Mouse (Mus musculus) hindbrain, embryonic 10.5 days (tissue): ENCODE results near the gene Sdc1. TPM values are rescaled to one million over a fixed set of nuclear protein-coding genes. Genes with fewer than 3 reads are reported as not detected.

Source experiments
- DNase-seq: peaks from one replicate; pipeline ENCODE4 v3.0.0-alpha.2; 2017; ENCODE audit warnings: low spot score
- H3K27ac ChIP-seq: fragments of 300-500 bp; sonication (generic); 2 replicates; pipeline ENCODE4 v1.5.1; 2016; ENCODE audit warnings: mild to moderate bottlenecking, moderate library complexity
- H3K27me3 ChIP-seq: fragments of 300-500 bp; sonication (generic); 2 replicates; pipeline ENCODE4 v1.6.1; 2016; ENCODE audit warnings: mild to moderate bottlenecking; ENCODE audit not compliant: poor library complexity, insufficient read depth, severe bottlenecking
- H3K36me3 ChIP-seq: fragments of 300-500 bp; sonication (generic); 2 replicates; pipeline ENCODE4 v1.6.1; 2016; ENCODE audit warnings: mild to moderate bottlenecking, moderate library complexity
- H3K4me1 ChIP-seq: fragments of 300-500 bp; sonication (generic); replicated peaks from 2 replicates; pipeline ENCODE4 v1.6.1; 2016; ENCODE audit warnings: mild to moderate bottlenecking
- H3K4me3 ChIP-seq: fragments of 300-500 bp; sonication (generic); 2 replicates; pipeline ENCODE4 v1.5.1; 2016; ENCODE audit warnings: mild to moderate bottlenecking, moderate library complexity
- H3K9me3 ChIP-seq: fragments of 300-500 bp; sonication (generic); 2 replicates; pipeline ENCODE4 v1.6.1; 2016; ENCODE audit warnings: mild to moderate bottlenecking, moderate library complexity
- WGBS: fragments of 180-500 bp; shearing (Covaris S2); methylation state at CpG from one replicate; pipeline ENCODE4 v1.1.7; 2016; 5-methylcytosine and 5-hydroxymethylcytosine counted together
- polyA plus RNA-seq: library from polyadenylated mRNA; unstranded; fragments of >200 nt; fragmentation: Nextera tagmentation; extraction: Ambion mirVana; gene quantifications from 2 replicates; pipeline ENCODE4 v1.2.1, GENCODE M21; 2016

Sdc1 gene
- polyA plus RNA-seq, 1 experiment from 2014 or later = 92.2 TPM

DNA sequence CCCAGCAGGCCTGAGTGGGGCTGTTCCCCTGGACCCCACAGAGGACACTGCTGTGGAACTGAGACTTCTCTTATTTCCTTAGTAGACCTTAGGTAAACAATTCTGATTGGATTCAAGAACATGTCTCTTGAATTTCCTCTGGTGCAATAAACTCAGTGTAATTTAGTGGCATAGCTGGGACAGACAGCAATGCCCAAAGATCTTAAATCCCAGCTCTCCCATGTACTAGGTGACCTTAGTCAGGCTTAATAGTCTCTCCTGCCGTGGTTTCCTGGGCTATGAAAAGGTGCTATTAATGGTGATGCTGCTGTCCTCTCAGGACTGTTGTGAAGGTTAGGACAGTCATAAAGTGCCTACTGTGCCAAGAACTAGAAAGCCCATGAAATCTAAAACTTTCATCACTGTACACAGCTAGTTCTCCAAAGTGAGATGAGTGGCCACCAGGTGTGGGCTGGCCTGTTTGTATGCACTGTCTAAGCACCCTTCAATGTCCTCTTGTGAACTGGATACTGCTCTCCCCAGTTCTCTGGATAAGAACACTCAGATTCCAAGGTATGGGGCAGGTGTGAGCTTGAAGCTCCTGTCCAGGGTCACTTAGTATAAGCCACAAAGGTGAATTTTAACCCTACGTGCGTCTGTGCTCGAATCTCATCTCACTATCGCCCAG is 40.9 kb downstream of the Sdc1 start:
- WGBS = 95% methylated on average over 5 of the region's 5 CpGs
- Histone ChIP-seq H3K4me1 (no peaks in the 10 kb centered on the region), H3K36me3 (no peaks in the 10 kb centered on the region), H3K4me3 (no peak overlapping the region), H3K27me3 (no peaks in the 10 kb centered on the region), H3K27ac (no peak overlapping the region), H3K9me3 (no peaks in the 10 kb centered on the region)
- no peak for DNase-seq

DNA sequence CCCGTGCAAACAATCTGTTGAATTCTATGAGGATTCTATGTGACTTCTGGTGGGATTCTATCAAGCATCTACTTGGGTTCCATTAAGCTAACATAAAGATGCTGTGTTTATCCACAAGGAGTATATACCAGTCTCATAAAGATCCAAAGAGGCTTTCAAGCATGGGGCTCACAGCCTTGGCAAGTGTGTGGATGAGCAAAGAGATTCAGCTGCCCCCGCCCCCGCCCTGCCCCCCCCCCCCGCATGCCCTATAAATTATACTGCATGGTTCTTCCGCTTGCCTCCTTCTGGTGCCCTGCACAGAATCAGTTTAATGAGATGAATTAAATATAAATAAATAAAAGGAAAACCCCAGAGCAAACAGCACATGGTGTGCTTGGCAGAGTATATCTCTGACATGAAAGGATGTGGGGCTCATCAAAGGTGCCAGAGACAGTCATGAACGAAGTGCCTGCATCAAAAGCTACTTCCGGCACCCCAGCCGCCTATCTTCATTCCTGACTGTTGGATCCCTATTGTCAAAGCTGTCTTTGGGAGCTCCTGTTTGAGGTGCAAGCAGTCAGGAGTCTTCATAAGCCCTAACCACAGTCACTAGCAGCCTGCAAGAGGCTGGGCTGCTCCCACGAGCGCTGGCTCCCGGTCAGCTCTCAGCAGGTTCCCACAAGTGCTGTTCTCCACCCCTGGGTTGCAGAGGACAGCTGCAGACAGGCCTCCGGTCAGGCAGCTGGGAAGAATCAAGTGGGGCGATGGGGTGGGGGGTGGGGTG is 46.5 kb downstream of the Sdc1 start:
- no peak for DNase-seq
- peaks cover 5% of the 10 kb centered on the region for H3K4me1 ChIP-seq
- H3K4me3 ChIP-seq = no peak overlapping the region
- 35% methylated on average over 13 of the region's 13 CpGs for WGBS
- H3K36me3 ChIP-seq = no peaks in the 10 kb centered on the region
- no peaks in the 10 kb centered on the region for H3K27me3 ChIP-seq
- H3K27ac ChIP-seq = no peak overlapping the region
- no peaks in the 10 kb centered on the region for H3K9me3 ChIP-seq

DNA sequence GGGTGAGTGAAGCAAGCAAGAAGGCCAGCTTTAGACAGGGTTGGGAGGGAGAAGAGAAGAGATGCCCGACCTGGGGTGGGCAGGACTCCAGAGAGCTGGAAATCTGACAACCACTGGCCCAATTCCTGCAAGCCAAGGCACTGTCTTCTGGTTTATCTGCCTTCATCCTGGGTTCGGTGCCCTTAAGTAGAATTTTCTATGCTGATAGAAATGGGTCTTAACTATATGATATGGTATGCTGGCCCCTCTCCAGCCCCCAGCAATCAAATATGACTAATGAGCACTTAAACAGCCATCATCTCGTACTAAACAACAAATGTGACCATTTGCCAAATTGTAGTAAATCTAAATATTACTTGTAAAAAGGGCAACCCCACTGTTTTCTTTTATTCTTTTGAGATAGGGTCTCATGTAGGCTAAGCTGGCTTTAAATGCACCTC is 47.1 kb downstream of the Sdc1 start:
- H3K36me3 ChIP-seq = no peaks in the 10 kb centered on the region
- DNase-seq = no peak
- H3K27me3 ChIP-seq = no peaks in the 10 kb centered on the region

DNA sequence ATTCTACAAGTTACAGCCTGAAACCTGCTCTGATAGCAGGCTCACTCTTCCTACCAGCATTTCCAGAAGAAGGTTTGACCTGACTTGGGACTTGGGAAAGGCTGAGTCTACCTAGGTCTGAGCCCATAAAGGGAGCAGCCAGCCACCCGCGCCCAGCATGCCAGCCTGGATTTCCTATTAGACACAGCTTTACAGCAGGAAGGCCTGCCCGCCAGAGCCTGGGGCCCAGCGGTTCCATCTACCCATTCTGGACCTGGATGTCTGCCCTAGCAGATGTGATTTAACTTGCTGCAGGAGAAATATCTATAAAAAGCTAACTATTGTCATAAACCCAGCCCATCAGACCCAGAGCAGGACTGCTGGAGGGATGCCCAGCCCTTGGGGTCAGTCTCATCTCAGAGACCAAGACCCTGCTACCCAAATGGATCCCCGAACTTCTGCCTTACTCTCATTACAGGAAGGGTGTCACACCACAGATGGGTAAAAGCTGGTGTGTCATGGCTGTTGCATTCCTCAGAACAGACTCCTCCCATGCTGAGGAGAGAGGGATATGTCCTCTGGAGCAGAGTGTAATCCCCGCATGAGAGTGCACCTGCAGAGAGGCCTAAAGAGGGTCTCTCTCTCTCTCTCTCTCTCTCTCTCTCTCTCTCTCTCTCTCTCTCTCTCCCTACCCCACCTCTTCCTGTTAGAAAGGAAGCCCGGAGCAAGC is 54.0 kb downstream of the Sdc1 start:
- Histone ChIP-seq H3K4me3 (no peak overlapping the region), H3K27ac (no peak overlapping the region), H3K4me1 (no peaks in the 10 kb centered on the region), H3K36me3 (no peaks in the 10 kb centered on the region), H3K27me3 (no peaks in the 10 kb centered on the region), H3K9me3 (no peaks in the 10 kb centered on the region)
- 79% methylated on average over 7 of the region's 7 CpGs for WGBS
- DNase-seq = no peak

More for the DNA sequence above, 47.1 kb downstream of the Sdc1 start:
- H3K4me1 ChIP-seq = peaks cover 5% of the 10 kb centered on the region
- H3K4me3 ChIP-seq = no peak overlapping the region
- no peaks in the 10 kb centered on the region for H3K9me3 ChIP-seq
- H3K27ac ChIP-seq = no peak overlapping the region
- 56% methylated on average over 3 of the region's 3 CpGs for WGBS

- 91% methylated on average over 9 of the region's 9 CpGs for WGBS
- H3K27ac ChIP-seq = no peak overlapping the region
- DNase-seq = no peak
Measured at GRCm38 (mm10) chr12:8827014-8827715, 56.0 kb downstream of the Sdc1 start.

DNA sequence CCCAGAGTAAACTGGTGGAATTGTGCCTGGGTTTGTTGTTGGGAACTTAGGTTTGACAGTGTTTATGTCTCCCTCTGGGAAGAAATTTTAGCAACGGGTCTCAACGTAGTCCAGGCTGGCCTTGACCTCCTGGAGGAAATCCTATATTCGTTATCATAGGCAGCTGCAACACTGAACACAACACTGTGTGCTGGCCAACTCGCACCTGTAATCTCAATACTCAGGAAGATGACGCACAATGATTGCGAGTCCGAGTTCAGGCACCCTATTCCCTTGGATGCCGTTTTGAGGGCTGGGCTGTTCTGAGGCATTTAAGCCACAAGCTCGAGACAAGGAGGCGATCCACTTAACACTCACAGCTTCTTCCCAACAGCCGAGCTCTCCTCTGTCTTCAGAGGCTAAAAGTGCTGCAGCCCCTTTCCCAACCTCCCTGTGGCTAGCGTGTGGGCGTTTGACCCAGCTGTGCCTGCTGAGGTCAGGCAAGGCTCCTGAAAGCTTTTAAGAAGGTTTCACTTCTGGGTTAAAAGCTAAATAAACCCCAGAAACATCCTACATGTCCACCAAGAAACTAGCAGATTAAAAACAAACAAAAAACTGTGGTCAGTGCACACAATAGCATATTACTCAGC is 58.0 kb downstream of the Sdc1 start:
- 71% methylated on average over 13 of the region's 13 CpGs for WGBS

More at GRCm38 (mm10) chr12:8827014-8827715, 56.0 kb downstream of the Sdc1 start:
- Histone ChIP-seq H3K36me3 (no peaks in the 10 kb centered on the region), H3K4me1 (no peaks in the 10 kb centered on the region), H3K4me3 (no peak overlapping the region), H3K9me3 (no peaks in the 10 kb centered on the region), H3K27me3 (no peaks in the 10 kb centered on the region)

GRCm38 (mm10) chr12:8829661-8830040 is 58.5 kb downstream of the Sdc1 start:
- DNase-seq = no peak
- H3K4me1 ChIP-seq = no peaks in the 10 kb centered on the region
- no peak overlapping the region for H3K4me3 ChIP-seq
- no peak overlapping the region for H3K27ac ChIP-seq
- no peaks in the 10 kb centered on the region for H3K9me3 ChIP-seq
- no peaks in the 10 kb centered on the region for H3K36me3 ChIP-seq
- no peaks in the 10 kb centered on the region for H3K27me3 ChIP-seq
- WGBS = 97% methylated on average over 5 of the region's 5 CpGs

More for the DNA sequence above, 58.0 kb downstream of the Sdc1 start:
- Histone ChIP-seq H3K36me3 (no peaks in the 10 kb centered on the region), H3K4me1 (no peaks in the 10 kb centered on the region), H3K27me3 (no peaks in the 10 kb centered on the region), H3K27ac (no peak overlapping the region), H3K4me3 (no peak overlapping the region), H3K9me3 (no peaks in the 10 kb centered on the region)
- DNase-seq = no peak

- Histone ChIP-seq H3K27ac (no peak overlapping the region), H3K4me1 (no peaks in the 10 kb centered on the region), H3K4me3 (no peak overlapping the region), H3K36me3 (no peaks in the 10 kb centered on the region), H3K27me3 (no peaks in the 10 kb centered on the region), H3K9me3 (no peaks in the 10 kb centered on the region)
- 72% methylated on average over 6 of the region's 6 CpGs for WGBS
- DNase-seq = no peak
Measured at GRCm38 (mm10) chr12:8830967-8831635, 60.0 kb downstream of the Sdc1 start.

GRCm38 (mm10) chr12:8831710-8832109 is 60.6 kb downstream of the Sdc1 start:
- DNase-seq = no peak
- Histone ChIP-seq H3K4me3 (no peak overlapping the region), H3K27ac (no peak overlapping the region), H3K4me1 (no peaks in the 10 kb centered on the region), H3K27me3 (no peaks in the 10 kb centered on the region), H3K36me3 (no peaks in the 10 kb centered on the region), H3K9me3 (no peaks in the 10 kb centered on the region)
- 89% methylated on average over 6 of the region's 6 CpGs for WGBS

GRCm38 (mm10) chr12:8840782-8841325 is 69.7 kb downstream of the Sdc1 start:
- 72% methylated on average over 7 of the region's 7 CpGs for WGBS
- no peaks in the 10 kb centered on the region for H3K9me3 ChIP-seq
- H3K4me1 ChIP-seq = peaks cover 9% of the 10 kb centered on the region; the same call in 1 of the 2 replicates
- H3K27ac ChIP-seq = no peak overlapping the region
- H3K36me3 ChIP-seq = no peaks in the 10 kb centered on the region
- no peak overlapping the region for H3K4me3 ChIP-seq
- no peaks in the 10 kb centered on the region for H3K27me3 ChIP-seq
- no peak for DNase-seq

GRCm38 (mm10) chr12:8842725-8843124 is 71.6 kb downstream of the Sdc1 start:
- H3K4me1 ChIP-seq = peaks cover 26% of the 10 kb centered on the region
- no peak for DNase-seq
- WGBS = 86% methylated on average over 7 of the region's 7 CpGs
- H3K9me3 ChIP-seq = no peaks in the 10 kb centered on the region
- no peak overlapping the region for H3K27ac ChIP-seq
- no peak overlapping the region for H3K4me3 ChIP-seq
- H3K36me3 ChIP-seq = no peaks in the 10 kb centered on the region
- H3K27me3 ChIP-seq = no peaks in the 10 kb centered on the region
